Mouse (Mus musculus): ENCODE measurements around the gene Emc6.

DNA sequence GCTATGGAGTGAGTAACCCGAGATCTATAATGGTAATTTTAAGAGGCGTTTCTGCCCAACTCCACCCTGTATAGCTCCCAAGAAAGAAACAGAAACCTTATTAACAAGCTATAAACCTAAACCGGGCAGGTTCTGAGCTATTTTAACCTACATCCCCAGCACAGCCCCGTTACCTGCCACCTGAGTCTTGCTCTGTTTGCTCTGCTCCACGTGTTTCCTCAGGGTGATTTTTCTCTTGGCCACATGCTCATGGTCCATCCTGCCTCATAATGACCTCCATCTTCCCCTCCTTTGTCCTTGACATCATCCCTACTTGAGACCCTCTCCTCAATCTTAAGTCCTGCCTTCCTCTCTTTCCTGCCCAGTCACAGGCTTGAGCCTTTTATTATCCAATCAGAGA lies 42.6 kb downstream of the Emc6 start:
- TF ChIP-seq CTCF (IDR thresholded peaks at IDR 0.05; ENCODE audit: low read depth) (no peak), EP300 (IDR thresholded peaks at IDR 0.05; ENCODE audit: low read depth) (no peak)
